Mouse (Mus musculus) E14TG2a.4 (cell line): ENCODE results near the gene Ncapd2.

Source experiments
- CTCF ChIP-seq: conservative IDR thresholded peaks from 2 replicates; pipeline ENCODE4 v1.5.1; 2014; ENCODE audit warnings: low read length
- NANOG ChIP-seq: IDR thresholded peaks from 2 replicates; pipeline ENCODE4 v1.6.1; 2014; ENCODE audit warnings: borderline replicate concordance, low read length, mixed read lengths
- POU5F1 ChIP-seq: IDR thresholded peaks from 2 replicates; pipeline ENCODE4 v1.6.1; 2014; ENCODE audit warnings: low read length, borderline replicate concordance

GRCm38 (mm10) chr6:125216898-125217297 lies 25.4 kb upstream of the Ncapd2 start:
- TF ChIP-seq CTCF: no peak
- TF ChIP-seq POU5F1: no peak
- no peak for TF ChIP-seq NANOG
